Mouse (Mus musculus): ENCODE data around the gene Flvcr1. TPM values are rescaled to one million over a fixed set of nuclear protein-coding genes. Genes with fewer than 3 reads are reported as not detected.
A peak's percentile ranks its signal among the peaks of the same experiment; 100 is the strongest.

The Flvcr1 gene
- total RNA-seq, 2 experiments from 2014 or later = 16.4 to 22.3 TPM

DNA sequence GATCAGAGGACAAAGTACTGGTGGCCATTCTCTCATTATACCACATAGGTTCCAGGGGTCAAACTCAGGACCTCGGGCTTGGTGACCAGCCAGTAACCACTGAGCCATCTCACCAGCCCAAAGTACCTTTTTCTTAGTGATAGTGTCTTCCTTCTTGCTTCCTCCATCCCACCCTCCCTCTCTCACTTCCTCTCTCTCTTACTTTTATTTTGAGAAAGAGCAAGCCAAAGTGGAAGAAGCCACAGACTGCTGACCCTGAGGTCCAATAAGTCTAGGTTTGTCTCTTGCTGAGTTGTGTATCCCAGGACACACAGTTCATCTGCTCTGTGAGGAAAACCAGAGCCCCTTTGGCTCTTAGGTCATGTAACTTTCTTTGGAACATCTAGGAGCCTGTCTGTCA is 45.5 kb downstream of the Flvcr1 start:
- DNase-seq = no peak

DNA sequence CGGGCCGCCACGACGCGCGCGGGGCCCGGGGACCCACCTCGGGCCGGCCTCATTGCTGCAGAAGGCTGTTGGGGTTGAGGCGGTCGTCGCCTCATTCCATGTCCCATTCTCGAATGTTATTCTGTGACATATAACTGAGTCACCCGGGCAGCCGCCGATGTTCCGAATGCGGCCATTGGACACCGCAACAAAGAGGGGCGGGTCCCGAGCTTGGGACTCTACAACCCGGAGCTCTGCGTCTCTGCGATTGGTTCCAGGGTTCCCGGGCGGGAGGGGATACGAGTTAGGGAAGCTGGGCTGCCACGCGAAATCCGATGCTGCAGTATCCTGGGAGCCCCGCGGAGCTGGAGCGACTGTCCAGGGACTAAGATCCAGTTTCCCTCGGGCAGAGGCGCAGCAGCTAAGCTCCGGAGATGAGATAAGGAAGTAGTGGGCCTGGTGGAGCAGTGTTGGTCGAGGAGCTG is 46.8 kb downstream of the Flvcr1 start, which contains the start of gene Vash2:
Vash2 (minus strand) TSS at position 197 of the 464 bp plus-strand sequence.
- DNase-seq = peak; percentile 83

DNA sequence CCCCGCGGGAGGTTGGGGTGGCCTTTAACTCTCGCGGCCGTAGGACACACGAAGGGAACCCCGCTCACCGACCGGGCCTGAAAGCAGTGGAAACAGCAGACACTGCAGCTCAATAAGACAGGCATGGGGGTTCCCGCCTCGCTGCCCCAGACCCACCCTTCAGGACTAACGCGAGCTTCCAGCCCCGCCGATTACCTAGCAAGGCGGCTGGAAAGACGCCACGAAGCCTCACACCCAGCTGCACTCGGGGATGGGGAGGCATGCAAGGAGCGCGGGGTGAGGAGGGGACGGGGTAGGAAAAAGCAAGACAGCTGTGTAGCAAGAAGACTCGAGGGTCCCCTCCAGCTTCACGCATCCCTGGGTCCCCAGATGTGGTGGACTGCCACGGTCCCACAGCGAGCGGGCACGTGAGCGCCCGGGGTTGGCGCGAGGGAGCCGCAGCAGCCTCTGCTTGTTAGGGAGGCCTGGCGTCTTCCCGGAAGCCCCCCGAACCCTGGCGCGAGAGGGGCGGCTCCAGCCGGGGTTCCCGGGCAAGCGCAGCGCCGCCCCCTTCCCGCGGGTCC is 47.4 kb downstream of the Flvcr1 start:
- no peak for DNase-seq

DNA sequence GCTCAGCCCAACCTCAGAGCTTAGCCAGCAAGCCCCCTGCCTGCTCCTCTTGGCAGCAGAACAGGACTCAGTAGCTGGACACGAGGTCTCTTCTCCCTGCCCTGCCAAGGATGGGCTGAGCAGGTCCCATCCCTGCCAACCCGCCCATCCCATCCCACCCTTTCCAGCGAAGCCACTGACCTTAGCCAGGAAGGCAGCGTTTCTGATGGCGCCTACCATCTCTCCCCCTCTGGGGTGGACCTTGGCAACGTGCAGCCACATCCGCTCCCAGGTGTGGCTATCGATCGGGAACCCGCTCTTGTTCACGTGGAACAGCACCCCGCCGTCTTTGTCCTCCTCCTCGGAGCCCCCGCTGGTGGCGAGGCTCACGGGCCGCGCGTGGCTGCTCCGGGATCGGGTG is 48.0 kb downstream of the Flvcr1 start:
- no peak for DNase-seq

DNA sequence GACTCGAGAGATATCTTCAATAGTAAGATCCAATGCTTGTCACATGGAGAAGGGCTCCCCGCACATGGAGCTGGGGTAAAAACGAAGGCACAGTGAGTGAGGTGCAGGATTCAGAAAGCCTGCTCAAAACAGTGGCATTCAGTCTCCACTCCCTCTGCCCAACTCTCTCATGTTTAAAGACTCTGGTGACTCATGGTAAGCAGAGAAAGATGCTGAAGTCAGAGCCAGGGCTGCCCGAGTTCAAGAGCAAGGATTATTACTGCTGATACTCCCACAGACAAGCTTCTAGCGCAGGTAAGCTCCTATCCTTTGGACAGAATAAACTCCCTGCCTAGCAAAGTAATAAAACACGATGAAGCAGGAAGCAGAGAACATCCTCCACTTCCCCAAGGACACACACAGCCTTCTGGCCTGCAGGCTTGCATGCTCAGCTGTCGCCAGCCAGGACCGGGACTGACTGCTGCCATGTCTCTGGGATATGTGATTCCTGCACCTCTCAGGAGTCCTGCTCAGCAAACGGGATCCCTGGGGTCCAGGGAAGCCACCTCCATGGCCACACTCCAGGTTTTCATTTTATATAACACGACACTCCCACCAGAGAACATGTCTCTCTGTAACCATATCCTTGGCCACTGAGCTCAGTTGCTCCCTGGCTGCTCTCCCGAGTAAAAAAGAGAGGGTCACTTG is 48.9 kb downstream of the Flvcr1 start:
- DNase-seq = peak; percentile 28

DNA sequence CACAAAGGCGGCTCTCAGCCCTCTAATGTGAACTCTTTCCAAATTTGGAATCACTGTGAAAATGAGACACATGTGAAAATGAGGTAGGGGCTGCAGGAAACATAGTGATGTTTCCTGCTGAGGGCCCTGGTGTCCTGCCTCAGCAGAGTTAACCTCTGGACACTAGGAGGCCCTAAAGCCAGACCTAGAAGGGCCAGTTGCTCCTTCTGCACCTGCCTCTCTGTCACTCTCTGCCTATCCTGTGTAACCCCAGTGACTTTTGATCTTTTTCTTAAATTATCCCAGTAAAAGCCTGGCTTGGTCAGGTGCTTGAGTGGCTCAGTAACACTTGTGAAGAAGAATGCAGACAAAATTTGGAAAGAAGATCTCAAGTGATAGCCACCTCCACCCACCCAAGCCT is 51.1 kb downstream of the Flvcr1 start:
- no peak for DNase-seq

DNA sequence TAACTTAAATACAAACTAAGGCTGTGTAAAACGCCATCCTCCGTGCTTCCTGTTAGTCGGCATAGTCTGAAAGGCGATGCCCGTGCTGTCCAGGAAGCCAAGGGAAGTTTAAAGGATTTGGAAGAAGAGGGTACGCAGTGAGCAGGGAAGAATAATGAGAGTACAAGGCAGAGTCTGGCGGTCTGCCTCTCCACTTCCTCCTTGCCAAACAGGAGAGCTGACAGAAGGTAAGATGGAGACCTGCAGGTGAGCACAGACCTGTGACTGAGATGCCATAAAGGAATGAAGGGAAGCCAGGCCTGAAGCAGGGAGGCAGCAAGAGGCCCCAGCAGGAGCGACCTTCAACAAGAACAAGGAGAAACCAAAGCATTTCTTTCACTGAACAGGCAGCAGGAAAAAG is 51.8 kb downstream of the Flvcr1 start:
- DNase-seq = no peak

DNA sequence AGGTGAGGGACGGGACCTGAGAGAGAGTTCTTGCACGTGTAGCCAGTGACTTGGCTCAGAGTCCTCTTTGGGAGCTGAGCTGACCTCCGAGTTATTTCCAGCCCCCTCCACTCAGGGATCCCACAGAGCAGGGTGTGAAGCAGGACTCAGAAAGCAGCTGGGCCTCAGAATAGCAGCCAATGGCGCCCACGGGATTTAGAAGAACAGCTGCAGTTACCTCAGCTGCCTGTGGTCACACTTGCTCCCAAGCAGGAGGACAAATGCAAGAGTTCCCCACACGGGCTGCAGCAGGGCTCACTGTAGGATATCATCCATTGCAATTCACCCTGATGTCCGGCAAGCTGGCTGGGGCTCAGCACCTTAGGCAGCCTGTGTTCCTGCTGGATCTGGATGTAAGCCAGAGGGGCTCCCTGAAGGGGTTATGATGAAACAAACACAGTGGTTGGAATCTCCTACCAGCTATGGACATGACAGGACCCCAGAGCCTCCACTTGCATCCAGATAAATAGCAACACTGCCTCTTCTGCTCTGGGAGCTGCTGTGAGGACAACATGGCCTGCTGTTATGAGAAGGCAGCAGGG is 53.3 kb downstream of the Flvcr1 start:
- peak; percentile 75 for DNase-seq

DNA sequence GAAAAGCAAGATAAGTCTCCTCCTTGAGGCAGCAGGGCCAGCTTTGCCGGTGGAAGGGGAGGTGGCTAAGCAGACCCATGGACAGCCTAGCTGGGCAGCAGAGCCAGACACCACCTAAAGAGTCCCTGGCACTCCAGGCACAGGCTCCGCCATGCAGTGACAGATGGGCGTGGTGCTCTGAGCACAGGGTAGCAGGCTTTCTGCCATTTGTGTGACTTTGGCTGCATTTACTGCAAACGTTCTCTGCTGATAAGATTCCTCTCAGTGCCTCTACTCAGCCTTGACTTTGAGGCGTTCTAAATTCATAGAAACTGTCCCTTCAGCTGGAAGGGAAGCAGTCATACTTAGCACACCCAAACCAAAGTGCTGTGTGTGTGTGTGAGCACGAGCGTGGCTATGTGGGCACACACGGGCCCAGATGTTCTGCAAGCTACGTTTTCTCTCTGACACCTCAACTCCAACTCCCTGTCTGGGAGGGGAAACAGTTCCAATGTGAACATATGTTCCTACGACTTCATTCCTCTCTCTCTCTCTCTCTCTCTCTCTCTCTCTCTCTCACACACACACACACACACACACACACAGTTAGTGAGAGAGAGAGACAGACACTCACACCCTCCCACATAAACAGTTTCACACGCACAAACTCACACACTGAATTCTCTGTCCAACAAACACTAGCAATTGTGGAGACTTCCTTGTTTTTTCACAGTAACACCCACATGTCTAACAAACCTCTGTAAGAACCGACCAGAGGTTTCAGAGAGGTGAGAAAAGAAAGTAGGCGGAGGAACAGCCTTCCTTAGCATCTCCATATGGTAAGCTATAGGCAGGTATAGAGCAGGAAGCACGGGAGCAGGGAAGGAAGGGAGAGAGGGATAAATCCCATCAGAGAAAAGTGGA is 54.0 kb downstream of the Flvcr1 start:
- DNase-seq = no peak

DNA sequence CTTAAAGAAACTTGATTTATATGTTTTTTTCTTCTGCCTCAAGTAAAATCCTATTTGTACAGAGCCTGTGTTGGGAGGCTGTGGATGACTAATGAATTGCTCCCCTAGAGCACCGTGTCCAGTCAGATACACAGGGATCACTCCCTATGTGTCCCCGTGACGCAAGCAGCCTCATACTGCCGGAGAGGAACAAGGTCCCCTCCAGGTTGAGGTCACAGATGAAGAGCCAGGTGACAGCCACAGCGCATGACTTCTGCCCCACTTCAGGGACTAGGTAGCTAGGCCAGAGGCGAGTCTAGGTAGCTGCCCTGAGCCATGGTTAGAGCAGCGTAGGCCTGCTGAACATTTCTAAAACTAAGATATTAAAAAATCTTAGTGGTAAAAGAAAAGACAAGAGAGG is 57.9 kb downstream of the Flvcr1 start:
- no peak for DNase-seq

DNA sequence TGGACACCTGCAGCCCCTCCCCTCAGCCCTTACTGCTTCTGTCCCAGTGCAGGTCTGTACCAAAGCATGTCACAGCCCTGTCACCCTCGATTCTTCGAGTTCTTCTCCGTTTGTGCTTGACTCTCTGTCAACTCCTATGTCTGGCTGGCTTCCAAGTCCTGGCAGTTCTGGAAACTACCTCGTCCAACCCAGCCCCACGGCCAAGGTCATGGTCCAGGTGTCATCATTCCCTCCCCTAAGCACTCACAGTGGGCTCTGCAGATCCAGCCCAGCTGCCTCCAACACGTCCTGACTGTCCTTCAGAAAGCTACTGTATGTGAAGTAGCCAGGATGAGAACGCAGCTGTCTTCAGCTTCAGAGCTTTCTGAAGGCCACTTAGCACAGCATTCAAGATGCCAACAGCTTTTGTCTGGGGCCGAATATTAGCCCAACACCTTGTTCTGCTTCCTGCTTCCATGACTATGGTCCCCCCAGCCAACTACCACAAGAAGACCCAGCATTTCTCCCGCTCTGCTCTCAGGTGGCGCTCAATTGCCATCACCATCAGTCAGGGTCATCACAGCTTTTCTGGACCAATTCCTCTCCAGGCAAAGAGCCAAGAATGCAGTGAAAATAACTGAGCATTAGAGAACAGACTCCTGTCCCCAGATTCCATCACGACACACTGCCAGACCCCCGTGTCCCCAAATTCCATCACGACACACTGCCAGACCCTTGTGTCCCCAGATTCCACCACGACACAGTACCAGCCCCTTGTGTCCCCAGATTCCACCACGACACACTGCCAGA is 60.8 kb downstream of the Flvcr1 start:
- no peak for DNase-seq

DNA sequence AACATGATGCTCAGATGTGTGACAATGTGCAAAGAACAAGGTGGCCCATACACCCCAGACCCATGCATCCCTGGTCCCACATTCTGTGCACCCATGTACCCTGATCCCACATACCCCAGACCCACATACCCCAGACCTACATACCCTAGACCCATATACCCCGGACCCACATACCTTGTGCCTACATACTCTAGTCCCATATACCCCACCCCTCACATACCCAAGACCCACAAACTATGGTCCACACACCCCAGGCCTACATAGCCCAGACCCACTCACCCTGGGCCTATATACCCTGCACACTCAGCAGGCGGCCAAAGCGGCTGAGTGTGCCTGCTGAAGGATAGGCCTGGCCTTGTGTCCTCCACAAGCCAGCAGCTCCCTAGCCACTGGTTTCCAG is 63.2 kb downstream of the Flvcr1 start:
- no peak for DNase-seq

DNA sequence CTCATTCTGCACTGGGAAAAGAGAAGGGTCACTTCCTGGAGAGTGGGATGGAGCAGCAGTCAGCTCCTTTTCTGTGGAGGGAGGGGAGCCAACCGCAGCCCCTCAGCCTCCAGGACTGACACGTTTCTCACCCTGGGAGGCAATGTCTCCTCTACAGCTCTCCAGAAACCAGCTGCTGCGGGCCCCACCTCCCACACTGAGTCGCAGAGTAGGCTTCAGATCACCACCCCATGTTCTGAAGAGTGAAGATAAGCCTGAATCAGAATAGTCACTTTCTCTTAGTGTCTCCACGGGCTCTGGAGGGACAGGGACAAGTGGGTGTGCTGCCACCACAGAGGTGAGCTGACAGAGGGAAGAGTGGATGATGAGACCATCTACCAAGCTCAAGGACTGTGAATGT is 67.1 kb downstream of the Flvcr1 start:
- no peak for DNase-seq

Other genes with a start within 250 kb of the Flvcr1 start
- 10 to 100 TPM; 11.2 to 14.8 TPM for gene Rps6kc1, start 114.4 kb downstream of the Flvcr1 start, total RNA-seq (2021)
- 10 to 100 TPM; 20.7 to 24.6 TPM for gene Angel2, start 101.0 kb downstream of the Flvcr1 start, total RNA-seq (2021)
- gene Vash2, start 46.9 kb downstream of the Flvcr1 start, total RNA-seq (2021) = 1 to 10 TPM in 1 of 2 experiments, under 1 TPM in 1; 0.59 to 1.7 TPM
- not detected for gene Spata45, start 10.5 kb upstream of the Flvcr1 start, total RNA-seq (2021)
- gene Tatdn3, start 36.8 kb upstream of the Flvcr1 start, total RNA-seq (2021) = 10 to 100 TPM; 11.8 to 12.3 TPM
- gene Nsl1, start 36.9 kb upstream of the Flvcr1 start, total RNA-seq (2021) = under 1 TPM; 0.26 to 0.56 TPM
- under 1 TPM in 1 of 2 experiments, not detected in 1; 0.43 TPM for gene Batf3, start 71.7 kb upstream of the Flvcr1 start, total RNA-seq (2021)
- gene Fam71a, start 138.7 kb upstream of the Flvcr1 start, total RNA-seq (2021) = not detected
- gene Atf3, start 191.9 kb upstream of the Flvcr1 start, total RNA-seq (2021) = 10 to 100 TPM in 1 of 2 experiments, 1 to 10 TPM in 1; 7.0 to 12.6 TPM

Measured in gastrocnemius, postnatal 25 days (tissue).